19 mouse cellular contexts compared by ENCODE assay signal in the genomic region with DNA sequence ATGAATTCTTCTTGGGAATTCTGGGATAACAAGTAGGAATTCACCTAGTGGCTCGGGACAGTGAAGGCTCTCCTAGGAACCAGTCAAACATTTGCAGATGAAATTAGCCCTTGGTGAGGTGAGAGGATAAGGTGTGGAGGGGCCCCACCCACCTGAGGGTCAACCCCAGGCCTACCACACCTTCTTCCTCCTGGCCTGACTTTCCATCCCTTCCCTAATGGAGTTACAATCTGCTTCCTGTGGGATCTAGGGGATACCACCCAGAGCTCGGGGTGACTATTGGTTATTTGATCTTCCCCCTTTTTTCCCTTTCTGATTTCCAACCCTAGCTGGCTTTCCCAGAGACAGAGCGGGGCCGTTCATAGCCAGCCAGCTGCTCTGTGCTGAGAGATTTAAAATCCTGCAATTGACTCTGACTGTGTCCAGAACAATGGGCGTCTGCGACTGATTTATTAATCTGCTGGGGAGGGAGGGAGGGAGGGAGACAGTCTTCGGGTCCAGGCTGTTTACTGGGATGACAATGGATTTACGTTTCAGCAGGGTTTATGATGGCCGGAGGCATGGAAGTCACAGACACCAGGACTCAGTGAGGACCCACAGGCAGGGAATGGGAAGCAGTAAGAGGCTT.
A peak's percentile ranks its signal among the peaks of the same experiment; 100 is the strongest.
DNase-seq lines count a peak whose midpoint lies in the region; ATAC-seq and TF ChIP-seq lines count a peak whose summit lies in the region.
"Had no signal": no experiment of that assay in that cellular context is flagged by ENCODE, and none has a peak within 500 bp of the region (broad histone marks: within the 10 kb centered on the region; RNA-seq: fewer than 3 reads in every experiment).

No protein-coding gene starts in this region.

- peak; percentile 94 for DNase-seq in heart, adult 11 months
- no peak for DNase-seq in heart, adult 8-10 months (ENCODE audit: low spot score)
- DNase-seq in midbrain, embryonic 10.5 days (ENCODE audit: low spot score) = no peak
- DNase-seq in embryo, embryonic 11 days = peak; percentile 37
- DNase-seq in stomach, postnatal 0 days (ENCODE audit: low spot score) = no peak
- DNase-seq in adrenal gland, postnatal 36 days = no peak
- DNase-seq: adrenal gland, adult 8-10 months; cerebellum, adult 11-12 months; cerebellum, postnatal 36 days; gastrocnemius, postnatal 25 days; heart, postnatal 36 days; left cerebral cortex, postnatal 4 days; right cerebral cortex, postnatal 4 days; thymus, postnatal 4 days had no signal

- TF ChIP-seq EP300 in stomach, postnatal 0 days (optimal IDR thresholded peaks at IDR 0.05) = no peak

- peak overlapping the region; percentile 69 for H3K27ac ChIP-seq in midbrain, embryonic 10.5 days (replicated peaks)
- no peak overlapping the region for H3K27ac ChIP-seq in midbrain, embryonic 15.5 days
- peak overlapping the region; percentile 29; the same call in 1 of the 2 replicates for H3K27ac ChIP-seq in neural tube, embryonic 12.5 days
- H3K27ac ChIP-seq in stomach, postnatal 0 days (replicated peaks) = no peak overlapping the region
- H3K27ac ChIP-seq: forebrain, embryonic 12.5 days; liver, embryonic 14.5 days had no signal

- H3K36me3 ChIP-seq in midbrain, embryonic 10.5 days = no peaks in the 10 kb centered on the region
- H3K36me3 ChIP-seq in midbrain, embryonic 15.5 days (replicated peaks) = no peaks in the 10 kb centered on the region
- no peaks in the 10 kb centered on the region for H3K36me3 ChIP-seq in neural tube, embryonic 12.5 days
- no peaks in the 10 kb centered on the region for H3K36me3 ChIP-seq in stomach, postnatal 0 days (ENCODE audit: control insufficient read depth, insufficient read depth, low read length)
- H3K36me3 ChIP-seq: forebrain, embryonic 12.5 days; heart, embryonic 12.5 days had no signal

- H3K27me3 ChIP-seq in midbrain, embryonic 10.5 days (ENCODE audit: low read depth, poor library complexity, severe bottlenecking) = no peaks in the 10 kb centered on the region
- H3K27me3 ChIP-seq in midbrain, embryonic 15.5 days (replicated peaks) = no peaks in the 10 kb centered on the region
- no peaks in the 10 kb centered on the region for H3K27me3 ChIP-seq in neural tube, embryonic 12.5 days (replicated peaks)
- H3K27me3 ChIP-seq in stomach, postnatal 0 days (ENCODE audit: control insufficient read depth, insufficient read depth, low read length) = no peaks in the 10 kb centered on the region
- H3K27me3 ChIP-seq: forebrain, embryonic 12.5 days; heart, embryonic 12.5 days had no signal

- H3K4me1 ChIP-seq in midbrain, embryonic 10.5 days = peaks cover 14% of the 10 kb centered on the region
- peaks cover 3% of the 10 kb centered on the region; the same call in 1 of the 2 replicates for H3K4me1 ChIP-seq in midbrain, embryonic 15.5 days
- H3K4me1 ChIP-seq in neural tube, embryonic 12.5 days = peaks cover 16% of the 10 kb centered on the region
- H3K4me1 ChIP-seq in stomach, postnatal 0 days (replicated peaks; ENCODE audit: control insufficient read depth, insufficient read depth) = no peaks in the 10 kb centered on the region

- H3K4me3 ChIP-seq in midbrain, embryonic 10.5 days = no peak overlapping the region
- H3K4me3 ChIP-seq in midbrain, embryonic 15.5 days = no peak overlapping the region
- no peak overlapping the region for H3K4me3 ChIP-seq in neural tube, embryonic 12.5 days
- H3K4me3 ChIP-seq in stomach, postnatal 0 days (ENCODE audit: low read depth, low read length) = no peak overlapping the region
- H3K4me3 ChIP-seq: forebrain, embryonic 12.5 days; heart, embryonic 12.5 days had no signal

- 61% methylated on average over 9 of the region's 9 CpGs for WGBS in midbrain, embryonic 10.5 days
- WGBS in midbrain, embryonic 15.5 days = 34% methylated on average over 9 of the region's 9 CpGs
- WGBS in neural tube, embryonic 12.5 days = 8% methylated on average over 9 of the region's 9 CpGs
- WGBS in stomach, postnatal 0 days = 34% methylated on average over 9 of the region's 9 CpGs

- no peak overlapping the region for H3K4me2 ChIP-seq in midbrain, embryonic 15.5 days
- H3K4me2 ChIP-seq in neural tube, embryonic 12.5 days (replicated peaks) = peak overlapping the region; percentile 36
- H3K4me2 ChIP-seq in stomach, postnatal 0 days (replicated peaks; ENCODE audit: low read depth) = no peak overlapping the region
- H3K4me2 ChIP-seq: forebrain, embryonic 12.5 days; heart, embryonic 12.5 days had no signal

- H3K9me3 ChIP-seq in midbrain, embryonic 10.5 days (replicated peaks) = no peaks in the 10 kb centered on the region
- H3K9me3 ChIP-seq in midbrain, embryonic 15.5 days = no peaks in the 10 kb centered on the region
- no peaks in the 10 kb centered on the region for H3K9me3 ChIP-seq in neural tube, embryonic 12.5 days
- H3K9me3 ChIP-seq in stomach, postnatal 0 days (ENCODE audit: control insufficient read depth, low read length) = no peaks in the 10 kb centered on the region
- H3K9me3 ChIP-seq: forebrain, embryonic 12.5 days had no signal

- H3K9ac ChIP-seq in midbrain, embryonic 15.5 days = no peak overlapping the region
- H3K9ac ChIP-seq in neural tube, embryonic 12.5 days = no peak overlapping the region
- no peak overlapping the region for H3K9ac ChIP-seq in stomach, postnatal 0 days (ENCODE audit: low read length)
- H3K9ac ChIP-seq: forebrain, embryonic 12.5 days; heart, embryonic 12.5 days; liver, embryonic 14.5 days had no signal

- TF ChIP-seq CTCF in stomach, postnatal 0 days (IDR thresholded peaks at IDR 0.05; ENCODE audit: low read depth) = no peak

- ATAC-seq in midbrain, embryonic 15.5 days (replicated peaks) = no peak
- peak; percentile 84 for ATAC-seq in neural tube, embryonic 12.5 days (ENCODE audit: low FRiP score, low read depth)
- no peak for ATAC-seq in stomach, postnatal 0 days (ENCODE audit: low FRiP score, low TSS enrichment)

Comparison
In these comparisons a context has a peak if more than half of its experiments do, and no peak if none do; other contexts are left out.
1. DNase-seq: peak in heart, adult 11 months (single experiment) and embryo, embryonic 11 days (single experiment); none in heart, adult 8-10 months (single experiment), midbrain, embryonic 10.5 days (single experiment), stomach, postnatal 0 days (single experiment) and adrenal gland, postnatal 36 days (0 of 2).
2. H3K27ac ChIP-seq: peak in midbrain, embryonic 10.5 days (single experiment) and neural tube, embryonic 12.5 days (single experiment); none in midbrain, embryonic 15.5 days (single experiment) and stomach, postnatal 0 days (single experiment).